Mouse (Mus musculus) kidney, adult 2 months (tissue): ENCODE measurements at regions not wholly inside any gene's neighbourhood (a gene's known extent, or its start where the extent isn't known, plus 50 kb on each side); places are given as distances from the start of the nearest gene placed in this dataset.

Experiments used
- DNase-seq: peaks from one replicate; pipeline ENCODE4 v3.0.0; 2021
- H3K27ac ChIP-seq: fragments of 200-500 bp; 2 replicates; pipeline ENCODE4 v1.5.1; 2012; ENCODE audit warnings: low read depth, low read length, control low read depth, inconsistent platforms; ENCODE audit not compliant: insufficient read depth
- H3K27me3 ChIP-seq: fragments of 200-500 bp; replicated peaks from 2 replicates; pipeline ENCODE4 v1.6.1; 2012; ENCODE audit warnings: mild to moderate bottlenecking, moderate library complexity, low read length, inconsistent platforms; ENCODE audit not compliant: control insufficient read depth, insufficient read depth
- H3K36me3 ChIP-seq: fragments of 200-500 bp; 2 replicates; pipeline ENCODE4 v1.6.1; 2012; ENCODE audit warnings: mild to moderate bottlenecking, moderate library complexity, low read length, inconsistent platforms; ENCODE audit not compliant: control insufficient read depth, insufficient read depth
- H3K4me1 ChIP-seq: fragments of 200-500 bp; 2 replicates; pipeline ENCODE4 v1.6.1; 2011; ENCODE audit warnings: low read length; ENCODE audit not compliant: control insufficient read depth, insufficient read depth
- H3K4me3 ChIP-seq: fragments of 200-500 bp; 2 replicates; pipeline ENCODE4 v1.5.1; 2011; ENCODE audit warnings: mild to moderate bottlenecking, low read depth, low read length, control low read depth; ENCODE audit not compliant: insufficient read depth
- CTCF ChIP-seq: fragments of 200-500 bp; conservative IDR thresholded peaks from 2 replicates; pipeline ENCODE4 v1.5.1; 2011; ENCODE audit warnings: low read depth, mild to moderate bottlenecking, control low read depth, low read length, moderate library complexity, mixed read lengths; ENCODE audit not compliant: insufficient read depth, insufficient read length
- POLR2A ChIP-seq: fragments of 200-500 bp; IDR thresholded peaks from one replicate; pipeline ENCODE4 v1.6.1; 2011; ENCODE audit warnings: low read depth, low read length, control low read depth
- WGBS: fragments of 180-500 bp; shearing (Covaris S2); methylation state at CpG from one replicate; pipeline ENCODE4 v1.1.7; 2018; 5-methylcytosine and 5-hydroxymethylcytosine counted together

DNA sequence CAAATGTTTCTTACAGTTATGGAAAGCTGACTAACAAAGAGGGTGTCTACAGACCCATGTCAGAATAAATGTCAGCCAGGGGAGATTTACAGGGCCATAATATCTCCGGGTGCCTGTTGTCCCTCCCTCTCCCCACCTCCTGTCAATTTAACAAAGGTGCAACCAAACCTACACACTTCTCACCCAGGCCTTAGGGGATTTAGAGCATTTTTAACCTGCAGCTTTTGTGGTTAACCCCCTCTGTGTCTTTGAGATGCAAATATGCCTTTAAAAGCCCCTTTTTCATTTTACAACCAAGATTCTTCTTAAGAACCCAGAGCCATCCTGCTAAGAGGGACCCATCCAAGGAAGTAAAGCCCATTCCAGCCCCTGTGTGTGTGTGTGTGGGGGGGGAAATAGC is 573.3 kb downstream of the Tmem132b start:
- no peak for DNase-seq
- TF ChIP-seq POLR2A (no peak), CTCF (no peak)
- Histone ChIP-seq H3K27me3 (no peaks in the 10 kb centered on the region), H3K4me1 (no peaks in the 10 kb centered on the region), H3K4me3 (no peak overlapping the region), H3K36me3 (no peaks in the 10 kb centered on the region), H3K27ac (no peak overlapping the region)
- 31% methylated on average over 1 of the region's 1 CpGs for WGBS

- no peaks in the 10 kb centered on the region for H3K36me3 ChIP-seq
- no peak for DNase-seq
- H3K4me3 ChIP-seq, result no peak overlapping the region
- no peaks in the 10 kb centered on the region for H3K27me3 ChIP-seq
- no peak for TF ChIP-seq CTCF
- TF ChIP-seq POLR2A, result no peak
- no peak overlapping the region for H3K27ac ChIP-seq
- H3K4me1 ChIP-seq, result no peaks in the 10 kb centered on the region
- 76% methylated on average over 1 of the region's 1 CpGs for WGBS
Observed at GRCm38 (mm10) chr5:126105446-126105845, 573.9 kb downstream of the Tmem132b start.

GRCm38 (mm10) chr5:126107020-126107419 is 575.4 kb downstream of the Tmem132b start:
- H3K4me1 ChIP-seq, result no peaks in the 10 kb centered on the region
- TF ChIP-seq CTCF (no peak), POLR2A (no peak)
- no peak overlapping the region for H3K27ac ChIP-seq
- 79% methylated on average over 5 of the region's 5 CpGs for WGBS
- DNase-seq, result no peak
- no peaks in the 10 kb centered on the region for H3K36me3 ChIP-seq
- no peaks in the 10 kb centered on the region for H3K27me3 ChIP-seq
- H3K4me3 ChIP-seq, result no peak overlapping the region

- Histone ChIP-seq H3K27me3 (no peaks in the 10 kb centered on the region), H3K4me1 (no peaks in the 10 kb centered on the region), H3K4me3 (no peak overlapping the region), H3K36me3 (no peaks in the 10 kb centered on the region), H3K27ac (no peak overlapping the region)
- TF ChIP-seq POLR2A, result no peak
- TF ChIP-seq CTCF, result no peak
- no peak for DNase-seq
- 57% methylated on average over 3 of the region's 3 CpGs for WGBS
Observed at GRCm38 (mm10) chr5:126108837-126109236, 577.3 kb downstream of the Tmem132b start.

GRCm38 (mm10) chr5:126117291-126117690 is 585.7 kb downstream of the Tmem132b start:
- WGBS, result 88% methylated on average over 2 of the region's 2 CpGs
- no peak overlapping the region for H3K4me3 ChIP-seq
- H3K4me1 ChIP-seq, result no peaks in the 10 kb centered on the region
- H3K36me3 ChIP-seq, result no peaks in the 10 kb centered on the region
- TF ChIP-seq POLR2A (no peak), CTCF (no peak)
- no peaks in the 10 kb centered on the region; the same call in 1 of the 2 replicates for H3K27me3 ChIP-seq
- H3K27ac ChIP-seq, result no peak overlapping the region
- DNase-seq, result no peak

- no peaks in the 10 kb centered on the region for H3K36me3 ChIP-seq
- no peak overlapping the region for H3K27ac ChIP-seq
- DNase-seq, result no peak
- TF ChIP-seq POLR2A (no peak), CTCF (no peak)
- no peak overlapping the region for H3K4me3 ChIP-seq
- no peaks in the 10 kb centered on the region; the same call in 1 of the 2 replicates for H3K27me3 ChIP-seq
- no peaks in the 10 kb centered on the region for H3K4me1 ChIP-seq
- WGBS, result 60% methylated on average over 5 of the region's 5 CpGs
Observed at GRCm38 (mm10) chr5:126117906-126118521, 586.4 kb downstream of the Tmem132b start.

GRCm38 (mm10) chr5:126118731-126119130 is 587.2 kb downstream of the Tmem132b start:
- Histone ChIP-seq H3K4me3 (no peak overlapping the region), H3K27ac (no peak overlapping the region), H3K36me3 (no peaks in the 10 kb centered on the region), H3K27me3 (no peaks in the 10 kb centered on the region; the same call in 1 of the 2 replicates), H3K4me1 (no peaks in the 10 kb centered on the region)
- TF ChIP-seq POLR2A (no peak), CTCF (no peak)
- WGBS, result 50% methylated on average over 3 of the region's 3 CpGs
- DNase-seq, result no peak

- no peaks in the 10 kb centered on the region for H3K36me3 ChIP-seq
- no peak overlapping the region for H3K4me3 ChIP-seq
- no peaks in the 10 kb centered on the region for H3K4me1 ChIP-seq
- WGBS, result 41% methylated on average over 9 of the region's 9 CpGs
- no peak overlapping the region for H3K27ac ChIP-seq
- no peaks in the 10 kb centered on the region; the same call in 1 of the 2 replicates for H3K27me3 ChIP-seq
- DNase-seq, result no peak
- TF ChIP-seq POLR2A (no peak), CTCF (no peak)
Observed at GRCm38 (mm10) chr5:126123216-126123615, 591.6 kb downstream of the Tmem132b start.
